Mouse (Mus musculus) midbrain, embryonic 10.5 days (tissue): Measurements from ENCODE around the gene Hoxa1. TPM values are rescaled to one million over a fixed set of nuclear protein-coding genes. Genes with fewer than 3 reads are reported as not detected.

Source experiments
- DNase-seq: peaks from one replicate; pipeline ENCODE4 v3.0.0-alpha.2; 2017; ENCODE audit warnings: low spot score
- H3K27ac ChIP-seq: fragments of 300-500 bp; sonication (generic); replicated peaks from 2 replicates; pipeline ENCODE4 v1.5.1; 2016; ENCODE audit warnings: mild to moderate bottlenecking
- H3K27me3 ChIP-seq: fragments of 300-500 bp; sonication (generic); 2 replicates; pipeline ENCODE4 v1.6.1; 2016; ENCODE audit warnings: low read depth, mild to moderate bottlenecking; ENCODE audit not compliant: poor library complexity, severe bottlenecking
- H3K36me3 ChIP-seq: fragments of 300-500 bp; sonication (generic); 2 replicates; pipeline ENCODE4 v1.6.1; 2016; ENCODE audit warnings: mild to moderate bottlenecking, moderate library complexity
- H3K4me1 ChIP-seq: fragments of 300-500 bp; sonication (generic); 2 replicates; pipeline ENCODE4 v1.6.1; 2016
- H3K4me3 ChIP-seq: fragments of 300-500 bp; sonication (generic); 2 replicates; pipeline ENCODE4 v1.5.1; 2016; ENCODE audit warnings: mild to moderate bottlenecking, moderate library complexity
- H3K9me3 ChIP-seq: fragments of 300-500 bp; sonication (generic); replicated peaks from 2 replicates; pipeline ENCODE4 v1.6.1; 2016; ENCODE audit warnings: mild to moderate bottlenecking
- WGBS: fragments of 180-500 bp; shearing (Covaris S2); methylation state at CpG from one replicate; pipeline ENCODE4 v1.1.7; 2016; 5-methylcytosine and 5-hydroxymethylcytosine counted together
- polyA plus RNA-seq: library from polyadenylated mRNA; unstranded; fragments of >200 nt; fragmentation: Nextera tagmentation; extraction: Ambion mirVana; gene quantifications from 2 replicates; pipeline ENCODE4 v1.2.1, GENCODE M21; 2016

Hoxa1 gene
- polyA plus RNA-seq, 1 experiment from 2014 or later, result 0.47 TPM

DNA sequence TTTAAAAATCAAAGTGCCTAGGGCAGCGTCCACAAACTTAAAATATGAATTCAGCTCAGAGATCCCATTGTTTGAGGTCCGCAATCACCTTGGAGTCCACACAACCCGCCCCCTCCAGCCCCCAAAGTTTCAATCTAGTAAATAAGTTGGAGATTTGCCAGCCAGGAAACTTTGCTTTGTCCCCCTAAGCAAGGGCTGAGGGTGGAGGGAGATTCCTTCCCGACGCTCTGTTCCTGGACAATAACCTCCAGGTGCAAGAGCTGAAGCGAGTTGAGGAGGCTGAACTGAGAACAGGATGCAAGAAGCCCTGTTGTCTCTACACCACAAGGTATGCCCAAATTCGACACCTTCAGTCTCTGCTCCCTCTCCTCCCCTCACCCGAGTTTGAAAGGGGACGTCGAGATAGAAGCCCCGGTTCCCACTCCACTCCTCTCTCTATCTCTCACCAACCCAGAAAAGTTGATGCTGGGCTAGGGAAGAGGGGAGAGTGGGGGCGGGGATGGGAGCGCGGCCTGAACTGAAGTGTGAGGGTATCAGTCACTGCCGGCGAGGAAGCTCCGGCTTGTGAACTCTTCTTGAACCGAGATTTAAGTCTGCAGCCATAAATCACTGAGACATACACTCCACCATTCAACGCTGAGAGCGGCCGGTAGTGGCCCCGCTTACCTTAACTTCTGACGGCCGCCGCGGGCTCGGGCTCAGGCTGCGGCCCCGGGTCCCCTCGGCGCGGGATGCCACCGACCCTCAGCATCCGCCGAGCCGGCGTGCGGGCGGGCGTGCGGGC lies 17.0 kb upstream of the Hoxa1 start:
- under 1% methylated on average over 41 of the region's 41 CpGs for WGBS
- Histone ChIP-seq H3K36me3 (no peaks in the 10 kb centered on the region), H3K4me3 (peak overlapping the region; percentile 14; the same call in 1 of the 2 replicates), H3K9me3 (no peaks in the 10 kb centered on the region), H3K27me3 (peaks cover 100% of the 10 kb centered on the region), H3K4me1 (peaks cover 18% of the 10 kb centered on the region), H3K27ac (no peak overlapping the region)
- no peak for DNase-seq

DNA sequence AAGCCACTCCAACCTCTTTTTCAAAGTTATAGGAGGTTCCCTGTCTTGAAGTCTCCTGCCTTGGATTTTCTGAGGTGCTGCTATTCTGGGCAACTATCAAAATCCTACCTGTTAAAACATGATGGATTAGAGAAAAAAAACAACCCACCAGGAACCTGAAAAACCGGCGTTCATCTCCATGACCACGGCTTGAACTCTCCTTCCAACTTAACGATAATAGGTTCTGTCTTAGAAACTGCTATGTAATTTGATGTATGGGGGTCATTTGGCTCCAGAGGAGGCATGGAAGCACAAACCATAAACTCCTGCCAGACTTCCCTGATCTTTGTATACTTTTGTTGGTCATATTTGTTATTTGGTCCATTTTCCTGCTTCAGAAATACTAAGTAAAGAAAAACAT lies 15.5 kb upstream of the Hoxa1 start:
- 4% methylated on average over 4 of the region's 4 CpGs for WGBS

DNA sequence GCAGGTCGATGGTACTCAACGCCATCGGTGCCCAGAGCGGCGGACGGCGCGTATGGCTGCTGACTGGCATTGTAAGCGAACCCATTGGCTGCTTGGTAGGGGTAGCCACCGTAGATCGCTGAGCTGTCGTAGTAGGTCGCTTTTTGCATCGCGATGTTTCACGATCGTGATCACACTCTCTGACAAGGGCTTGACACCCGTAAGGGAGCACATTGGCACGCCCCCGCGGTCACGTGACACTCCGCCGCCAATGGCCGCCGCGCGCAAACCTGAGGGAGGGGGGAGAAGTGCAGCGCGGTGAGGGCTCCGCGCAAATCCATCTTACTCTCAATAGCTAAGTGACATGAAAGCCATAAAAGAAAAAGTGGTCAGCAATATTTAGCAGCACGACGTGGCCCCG lies 14.4 kb upstream of the Hoxa1 start:
- under 1% methylated on average over 35 of the region's 35 CpGs for WGBS
- peak overlapping the region; percentile 35 for H3K4me3 ChIP-seq
- H3K27ac ChIP-seq, result no peak overlapping the region

More for the DNA sequence above, 15.5 kb upstream of the Hoxa1 start:
- Histone ChIP-seq H3K4me3 (no peak overlapping the region), H3K27me3 (peaks cover 100% of the 10 kb centered on the region), H3K4me1 (peaks cover 18% of the 10 kb centered on the region), H3K27ac (no peak overlapping the region), H3K36me3 (no peaks in the 10 kb centered on the region), H3K9me3 (no peaks in the 10 kb centered on the region)
- no peak for DNase-seq

DNA sequence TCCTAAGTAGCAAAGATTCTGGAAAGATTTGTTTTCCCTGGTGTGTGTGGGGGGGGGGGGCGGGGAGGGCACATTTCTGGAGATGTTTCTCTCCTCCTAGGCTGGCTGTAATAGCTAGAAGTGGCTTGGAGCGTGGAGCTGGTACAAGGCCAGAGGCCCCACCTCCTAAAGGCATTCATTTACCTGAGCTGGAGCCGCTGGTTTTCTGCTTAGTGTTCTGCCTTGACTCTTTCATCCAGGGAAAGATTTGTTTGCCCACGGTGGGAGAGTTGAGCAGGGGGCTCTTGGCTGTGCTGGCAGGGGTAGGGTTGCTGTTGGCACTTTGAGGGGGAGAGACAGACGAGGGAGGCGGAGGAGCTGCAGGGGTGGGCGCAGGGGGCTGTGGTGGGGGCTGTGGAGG lies 13.8 kb upstream of the Hoxa1 start:
- DNase-seq, result no peak
- Histone ChIP-seq H3K9me3 (no peaks in the 10 kb centered on the region), H3K36me3 (no peaks in the 10 kb centered on the region), H3K4me3 (peak overlapping the region; percentile 35), H3K27me3 (peaks cover 100% of the 10 kb centered on the region), H3K4me1 (peaks cover 18% of the 10 kb centered on the region), H3K27ac (no peak overlapping the region)
- WGBS, result 7% methylated on average over 7 of the region's 7 CpGs

More for the DNA sequence above, 14.4 kb upstream of the Hoxa1 start:
- no peaks in the 10 kb centered on the region for H3K9me3 ChIP-seq
- peaks cover 18% of the 10 kb centered on the region for H3K4me1 ChIP-seq
- DNase-seq, result peak; percentile 81
- H3K36me3 ChIP-seq, result no peaks in the 10 kb centered on the region
- H3K27me3 ChIP-seq, result peaks cover 100% of the 10 kb centered on the region

DNA sequence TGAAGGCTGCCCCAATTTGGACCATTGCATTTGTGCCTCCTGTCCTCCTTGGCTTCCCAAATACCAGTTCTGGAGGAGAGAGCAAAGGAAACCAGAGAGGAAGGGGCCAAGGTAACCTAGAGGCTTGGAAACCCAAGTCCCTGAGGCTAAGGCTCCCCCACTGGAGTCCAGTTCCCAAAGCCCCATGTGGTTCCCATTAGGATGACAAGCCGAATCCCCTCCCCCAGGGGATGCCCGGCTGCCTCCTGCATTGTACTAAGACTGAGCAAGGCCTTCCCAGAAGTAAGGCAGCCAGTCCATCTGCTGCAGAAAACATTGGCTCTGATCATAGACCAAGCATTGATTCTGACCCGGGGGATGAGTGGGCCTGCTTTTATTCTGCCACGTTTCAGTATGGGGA lies 13.2 kb upstream of the Hoxa1 start:
- no peak overlapping the region for H3K4me3 ChIP-seq
- no peak for DNase-seq

DNA sequence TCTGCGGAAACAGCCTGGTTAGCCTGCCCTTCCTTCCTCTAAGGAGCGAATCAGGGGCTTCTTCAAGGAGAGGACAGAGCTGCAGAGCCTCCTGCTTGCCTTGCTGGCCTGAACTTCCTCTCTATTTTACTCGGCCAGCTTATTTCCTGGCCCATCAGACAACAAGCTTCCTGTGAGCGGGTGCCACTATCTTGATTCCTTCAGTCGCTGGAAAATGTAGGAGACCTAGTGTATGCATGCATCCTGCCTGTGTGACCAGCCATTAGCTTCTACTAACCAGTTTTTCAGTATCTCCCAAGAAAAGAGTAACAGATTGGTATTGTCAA lies 12.7 kb upstream of the Hoxa1 start:
- no peak overlapping the region for H3K4me3 ChIP-seq
- peaks cover 100% of the 10 kb centered on the region for H3K27me3 ChIP-seq
- WGBS, result 8% methylated on average over 5 of the region's 5 CpGs
- no peak overlapping the region for H3K27ac ChIP-seq
- no peaks in the 10 kb centered on the region for H3K9me3 ChIP-seq
- DNase-seq, result no peak
- no peaks in the 10 kb centered on the region for H3K36me3 ChIP-seq
- peaks cover 16% of the 10 kb centered on the region for H3K4me1 ChIP-seq

More for the DNA sequence above, 13.2 kb upstream of the Hoxa1 start:
- Histone ChIP-seq H3K27me3 (peaks cover 100% of the 10 kb centered on the region), H3K27ac (no peak overlapping the region), H3K36me3 (no peaks in the 10 kb centered on the region), H3K9me3 (no peaks in the 10 kb centered on the region), H3K4me1 (peaks cover 18% of the 10 kb centered on the region)
- 0% methylated on average over 4 of the region's 4 CpGs for WGBS

DNA sequence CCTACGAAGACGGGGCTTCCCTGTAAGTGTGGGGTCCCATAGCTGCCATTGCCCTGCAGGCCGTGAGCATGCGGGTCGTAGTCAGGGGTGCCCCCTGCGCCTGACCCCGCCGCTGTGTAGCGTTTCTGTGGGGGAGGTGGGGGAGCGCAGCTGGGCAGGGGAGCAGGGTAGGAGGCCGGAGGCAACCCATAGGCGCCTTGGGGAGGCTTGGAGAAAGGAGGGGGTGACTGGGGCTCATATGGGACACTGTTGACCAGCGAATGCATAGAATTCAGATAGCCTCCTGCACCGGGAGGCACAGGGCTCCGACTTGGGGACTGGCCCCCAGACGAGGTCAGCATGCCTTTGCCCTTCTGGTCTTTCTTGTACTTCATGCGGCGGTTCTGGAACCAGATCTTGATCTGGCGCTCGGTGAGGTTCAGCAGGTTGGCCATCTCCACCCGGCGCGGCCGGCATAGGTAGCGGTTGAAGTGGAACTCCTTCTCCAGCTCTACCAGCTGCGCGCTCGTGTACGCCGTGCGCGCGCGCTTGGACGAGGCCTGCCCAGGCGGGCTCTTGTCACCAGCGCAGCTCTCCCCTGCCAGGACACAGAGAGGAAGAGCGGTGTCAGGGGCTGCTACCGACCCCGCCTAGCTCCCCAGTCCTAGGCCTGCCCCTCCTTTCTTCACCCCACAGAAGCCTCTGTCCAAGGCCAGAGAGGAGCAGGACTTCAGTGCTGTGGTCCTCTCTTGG lies 12.2 kb upstream of the Hoxa1 start:
- H3K27ac ChIP-seq, result no peak overlapping the region
- no peak overlapping the region for H3K4me3 ChIP-seq
- H3K36me3 ChIP-seq, result no peaks in the 10 kb centered on the region
- H3K9me3 ChIP-seq, result no peaks in the 10 kb centered on the region
- H3K4me1 ChIP-seq, result peaks cover 11% of the 10 kb centered on the region
- under 1% methylated on average over 40 of the region's 40 CpGs for WGBS
- DNase-seq, result no peak
- peaks cover 100% of the 10 kb centered on the region for H3K27me3 ChIP-seq

DNA sequence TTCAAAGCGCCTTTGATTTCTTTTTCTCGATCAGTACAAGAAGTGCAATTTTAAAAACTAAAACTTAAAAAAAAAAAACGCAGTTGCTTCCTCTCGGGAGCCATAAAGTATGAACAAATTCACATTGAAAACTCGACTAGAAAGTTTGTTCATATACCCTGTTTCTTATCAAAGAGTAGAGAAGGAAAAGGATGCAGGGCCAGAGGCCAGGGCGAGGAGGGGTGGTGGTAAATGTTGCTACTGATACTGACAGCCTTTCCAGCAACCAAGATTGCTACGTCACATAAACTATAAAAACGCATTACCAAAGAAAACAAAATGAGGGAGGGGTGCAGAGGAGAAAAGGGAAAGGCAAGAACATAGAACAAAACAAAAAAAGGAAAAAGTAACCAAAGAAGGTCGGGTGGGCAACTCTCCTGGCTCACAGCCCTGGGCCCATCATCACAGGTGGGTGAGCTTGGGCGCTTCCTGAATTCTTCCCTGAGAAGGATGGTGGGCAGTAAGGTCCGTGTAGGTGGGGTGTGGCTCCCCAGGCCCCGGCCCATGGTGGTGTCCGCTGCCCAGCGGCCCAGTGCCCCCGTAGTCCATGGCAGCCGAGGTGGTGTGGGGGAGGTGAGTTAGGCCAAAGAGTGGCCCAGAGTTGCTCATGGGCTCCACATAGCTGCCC lies 11.5 kb upstream of the Hoxa1 start:
- Histone ChIP-seq H3K9me3 (no peaks in the 10 kb centered on the region), H3K27me3 (peaks cover 100% of the 10 kb centered on the region), H3K27ac (no peak overlapping the region), H3K4me3 (no peak overlapping the region), H3K36me3 (no peaks in the 10 kb centered on the region), H3K4me1 (peaks cover 9% of the 10 kb centered on the region)
- WGBS, result 3% methylated on average over 16 of the region's 16 CpGs
- DNase-seq, result no peak

DNA sequence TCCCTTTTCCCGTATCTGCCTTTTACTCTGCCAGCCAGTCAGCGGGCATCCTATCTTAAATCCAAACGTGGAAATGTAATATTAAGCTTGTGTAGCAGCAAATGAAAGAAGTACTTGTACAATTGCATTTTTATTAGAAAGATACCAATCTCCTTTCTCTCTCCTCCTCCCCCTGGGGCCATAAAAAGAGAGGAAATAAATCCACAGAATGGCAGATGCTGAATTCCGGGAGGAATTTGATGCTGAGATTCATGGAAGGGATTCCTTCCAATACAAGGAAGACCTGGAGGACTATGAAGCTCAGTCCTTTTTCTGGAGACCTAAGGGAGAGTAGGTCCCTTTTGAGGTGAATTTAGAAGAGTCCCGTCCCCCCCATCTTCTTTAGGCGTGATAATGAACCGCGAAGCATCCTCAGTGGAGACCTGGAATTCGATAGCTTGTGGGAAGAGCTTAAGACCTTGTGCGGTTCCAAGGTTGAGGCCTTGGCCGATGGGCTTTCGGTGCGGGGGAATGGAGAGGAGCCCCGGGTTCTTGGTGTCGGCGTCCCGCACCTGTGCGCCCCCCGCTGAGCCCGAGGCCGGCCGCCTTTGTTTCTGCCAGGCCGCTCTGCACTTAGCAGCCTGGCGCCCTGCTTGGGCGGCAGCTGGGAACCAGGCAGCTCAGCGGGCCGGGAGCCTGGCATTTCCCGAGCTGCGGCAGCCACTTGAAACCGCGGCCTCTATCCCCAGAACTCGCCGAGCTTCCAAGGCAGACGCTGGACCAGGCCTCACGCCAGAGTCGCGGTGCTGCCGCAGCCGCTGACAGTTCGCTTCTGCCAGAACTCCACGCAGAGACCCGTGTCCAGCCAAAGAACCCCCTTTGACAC lies 10.3 kb upstream of the Hoxa1 start:
- under 1% methylated on average over 42 of the region's 42 CpGs for WGBS
- peak; percentile 59 for DNase-seq
- no peak overlapping the region for H3K27ac ChIP-seq
- H3K27me3 ChIP-seq, result peaks cover 100% of the 10 kb centered on the region
- H3K36me3 ChIP-seq, result no peaks in the 10 kb centered on the region
- no peak overlapping the region for H3K4me3 ChIP-seq
- H3K4me1 ChIP-seq, result peaks cover 13% of the 10 kb centered on the region
- no peaks in the 10 kb centered on the region for H3K9me3 ChIP-seq

DNA sequence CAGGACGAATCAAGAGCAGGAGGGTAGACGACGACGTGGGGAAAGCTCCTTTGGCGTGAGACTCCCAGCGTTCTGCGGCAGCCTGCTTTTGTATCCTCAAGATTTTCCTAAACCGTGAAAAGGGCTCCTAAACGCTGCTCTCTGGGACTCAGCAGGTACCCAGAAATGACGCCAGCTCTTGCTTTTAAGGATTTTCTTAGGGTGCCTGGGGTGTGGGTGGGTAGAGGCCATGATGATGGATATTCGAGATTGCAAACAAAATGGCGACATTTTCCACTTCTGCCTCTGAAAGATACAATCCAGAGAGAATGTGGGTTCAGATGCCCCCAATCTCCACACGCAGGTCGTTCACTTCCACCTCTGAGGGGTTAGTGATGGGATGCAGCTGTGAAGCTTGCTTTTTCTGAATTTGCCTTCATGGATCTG lies 9.6 kb upstream of the Hoxa1 start:
- Histone ChIP-seq H3K4me1 (peaks cover 11% of the 10 kb centered on the region), H3K9me3 (no peaks in the 10 kb centered on the region), H3K27me3 (peaks cover 100% of the 10 kb centered on the region), H3K27ac (no peak overlapping the region), H3K36me3 (no peaks in the 10 kb centered on the region), H3K4me3 (no peak overlapping the region)
- WGBS, result 1% methylated on average over 14 of the region's 14 CpGs
- peak; percentile 44 for DNase-seq

DNA sequence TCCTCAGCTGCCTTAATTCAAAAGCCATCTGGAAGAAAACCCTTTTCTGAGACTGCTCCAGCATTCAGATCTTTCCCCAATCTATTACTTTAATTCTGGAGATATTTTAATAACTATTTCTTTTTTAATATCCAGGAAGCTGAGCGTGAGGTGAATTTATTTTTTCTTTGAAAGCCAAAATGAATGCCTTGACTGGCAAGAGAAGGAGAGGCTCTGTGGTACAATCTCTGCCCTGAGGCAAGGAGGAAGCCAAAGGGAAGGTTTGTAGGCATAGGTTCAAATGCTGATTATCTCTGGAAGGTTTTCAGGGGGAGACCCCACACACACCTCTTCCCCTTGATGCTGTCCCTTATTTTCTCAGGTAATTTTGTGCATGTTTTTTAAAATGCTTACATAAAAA lies 9.1 kb upstream of the Hoxa1 start:
- H3K9me3 ChIP-seq, result no peaks in the 10 kb centered on the region
- H3K27me3 ChIP-seq, result peaks cover 100% of the 10 kb centered on the region
- peaks cover 5% of the 10 kb centered on the region for H3K4me1 ChIP-seq
- no peaks in the 10 kb centered on the region for H3K36me3 ChIP-seq
- H3K27ac ChIP-seq, result no peak overlapping the region
- WGBS, result 8% methylated on average over 1 of the region's 1 CpGs
- no peak overlapping the region for H3K4me3 ChIP-seq
- DNase-seq, result no peak

DNA sequence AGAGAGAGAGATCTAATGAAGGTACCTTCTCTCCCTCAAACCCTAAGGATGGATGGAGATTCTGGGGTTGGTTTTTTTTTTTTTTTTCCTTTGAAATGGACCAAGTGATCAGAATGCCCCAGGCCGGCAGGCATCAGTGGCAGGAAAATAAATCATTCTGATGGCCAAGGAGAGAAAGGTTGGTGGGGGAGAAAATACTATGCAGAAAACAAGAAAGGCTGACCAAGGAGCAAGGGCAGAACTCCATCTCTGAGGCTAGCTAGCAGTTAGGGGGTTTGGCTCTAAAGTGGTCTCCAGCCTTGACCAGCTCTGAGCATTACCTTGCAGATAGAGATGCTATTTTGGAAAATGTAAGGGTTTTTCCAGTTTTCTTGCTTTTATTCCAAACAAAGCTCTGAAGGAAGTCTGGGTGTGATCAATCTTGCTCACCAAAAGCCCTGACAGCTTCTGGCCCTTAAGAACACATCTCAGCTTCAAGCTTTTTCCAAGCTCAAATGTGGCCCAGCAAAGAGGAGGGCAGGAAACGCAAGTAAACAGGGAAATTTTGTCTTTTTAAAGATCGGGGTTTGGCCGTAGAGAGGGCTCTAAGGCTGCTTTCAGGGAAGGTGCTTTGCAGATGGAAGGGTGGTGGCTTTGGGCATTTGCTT lies 8.4 kb upstream of the Hoxa1 start:
- no peak overlapping the region for H3K4me3 ChIP-seq

More for the DNA sequence above, 8.4 kb upstream of the Hoxa1 start:
- Histone ChIP-seq H3K9me3 (no peaks in the 10 kb centered on the region), H3K27me3 (peaks cover 100% of the 10 kb centered on the region), H3K4me1 (peaks cover 3% of the 10 kb centered on the region; the same call in 1 of the 2 replicates), H3K36me3 (no peaks in the 10 kb centered on the region), H3K27ac (no peak overlapping the region)
- WGBS, result 5% methylated on average over 4 of the region's 4 CpGs
- peak; percentile 38 for DNase-seq
